Mouse (Mus musculus) stomach, embryonic 14.5 days (tissue): Measurements from ENCODE around the gene Bgn. TPM values are rescaled to one million over a fixed set of nuclear protein-coding genes. Genes with fewer than 3 reads are reported as not detected.
A peak's percentile ranks its signal among the peaks of the same experiment; 100 is the strongest.

Source experiments
- ATAC-seq: fragments of 200-750 bp; cut with Nextera tagmentation; 2 replicates; pipeline ENCODE4 v1.8.0; 2017; ENCODE audit warnings: low read depth, moderate TSS enrichment; ENCODE audit not compliant: insufficient number of reproducible peaks, insufficient read depth, low FRiP score
- H3K27ac ChIP-seq: fragments of 300-500 bp; sonication (generic); 2 replicates; pipeline ENCODE4 v1.5.1; 2014; ENCODE audit warnings: mild to moderate bottlenecking, low read length, moderate library complexity, mixed read lengths
- H3K27me3 ChIP-seq: fragments of 300-500 bp; sonication (generic); 2 replicates; pipeline ENCODE4 v1.6.1; 2014; ENCODE audit warnings: low read length, control low read depth, mixed read lengths; ENCODE audit not compliant: control insufficient read depth, insufficient read depth
- H3K36me3 ChIP-seq: fragments of 300-500 bp; sonication (generic); 2 replicates; pipeline ENCODE4 v1.6.1; 2014; ENCODE audit warnings: mild to moderate bottlenecking, control low read depth, low read length, moderate library complexity, mixed read lengths; ENCODE audit not compliant: control insufficient read depth, insufficient read depth
- H3K4me1 ChIP-seq: fragments of 300-500 bp; sonication (generic); 2 replicates; pipeline ENCODE4 v1.6.1; 2014; ENCODE audit warnings: low read length, control low read depth, mixed read lengths; ENCODE audit not compliant: control insufficient read depth, insufficient read depth
- H3K4me2 ChIP-seq: fragments of 300-500 bp; sonication (generic); replicated peaks from 2 replicates; pipeline ENCODE4 v1.6.1; 2014; ENCODE audit warnings: low read depth, low read length, control low read depth
- H3K4me3 ChIP-seq: fragments of 300-500 bp; sonication (generic); 2 replicates; pipeline ENCODE4 v1.5.1; 2014; ENCODE audit warnings: low read depth, low read length, control low read depth
- H3K9ac ChIP-seq: fragments of 300-500 bp; sonication (generic); replicated peaks from 2 replicates; pipeline ENCODE4 v1.6.1; 2014; ENCODE audit warnings: low read depth, mild to moderate bottlenecking, control low read depth, low read length, moderate library complexity, mixed read lengths
- H3K9me3 ChIP-seq: fragments of 300-500 bp; sonication (generic); 2 replicates; pipeline ENCODE4 v1.6.1; 2016; ENCODE audit warnings: low read depth, low read length, control low read depth; ENCODE audit not compliant: control insufficient read depth
- WGBS: fragments of 180-500 bp; shearing (Covaris S2); extraction: QIAGEN DNeasy Blood & Tissue Kit; methylation state at CpG from one replicate; pipeline ENCODE4 v1.1.7; 2014; 5-methylcytosine and 5-hydroxymethylcytosine counted together
- polyA plus RNA-seq: library from polyadenylated mRNA; unstranded; fragments of >200 nt; fragmentation: Nextera tagmentation; extraction: Ambion mirVana; gene quantifications from 2 replicates; pipeline ENCODE4 v1.2.1, GENCODE M21; 2014

Bgn gene
- polyA plus RNA-seq, 1 experiment from 2014 or later, result 95.7 TPM

DNA sequence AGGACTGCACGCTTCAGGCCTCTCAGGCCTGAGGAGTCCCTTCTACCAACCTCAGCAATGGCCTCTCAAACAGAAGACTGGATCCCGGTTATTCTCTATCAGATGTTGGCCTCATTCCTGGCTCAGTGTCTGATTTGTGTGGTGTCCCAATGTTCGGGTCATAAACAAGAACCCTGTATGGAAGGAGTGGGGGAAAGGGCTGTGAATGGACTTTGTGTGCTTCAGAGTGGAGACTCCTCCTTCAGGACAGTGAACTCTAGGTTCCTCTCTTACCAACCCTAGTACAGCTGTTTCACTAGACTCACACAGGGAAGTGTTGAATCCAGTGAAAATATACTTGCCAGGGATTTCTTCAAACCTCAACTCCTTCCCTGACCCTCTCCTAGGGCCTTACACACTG, 15.1 kb upstream of the Bgn start:
- H3K4me1 ChIP-seq, result no peaks in the 10 kb centered on the region
- WGBS, result 79% methylated on average over 3 of the region's 3 CpGs
- no peak for ATAC-seq

DNA sequence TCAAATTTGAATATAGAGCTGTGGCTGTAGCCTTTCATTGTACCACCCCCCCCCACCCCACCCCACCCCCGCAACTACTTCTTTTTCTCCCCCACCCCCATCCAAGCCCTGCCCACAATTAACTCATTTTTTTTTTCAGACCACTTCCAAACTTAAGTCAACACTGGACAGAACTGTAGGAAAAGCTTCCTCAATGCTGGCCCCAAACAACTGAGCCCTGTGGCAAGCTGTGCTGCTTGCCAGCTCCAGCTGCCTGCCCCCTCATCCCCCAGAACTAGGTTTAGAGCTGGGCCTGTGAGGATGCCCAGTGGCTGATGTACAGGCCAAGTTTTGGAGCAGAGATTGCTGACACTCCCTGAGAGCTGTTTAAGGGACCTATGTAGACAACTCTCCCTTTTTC, 14.7 kb upstream of the Bgn start:
- no peak overlapping the region for H3K4me3 ChIP-seq
- 45% methylated on average over 1 of the region's 1 CpGs for WGBS
- no peak for ATAC-seq
- H3K27me3 ChIP-seq, result no peaks in the 10 kb centered on the region
- no peak overlapping the region for H3K9ac ChIP-seq
- no peaks in the 10 kb centered on the region for H3K4me1 ChIP-seq
- no peak overlapping the region for H3K4me2 ChIP-seq
- H3K9me3 ChIP-seq, result no peaks in the 10 kb centered on the region
- H3K36me3 ChIP-seq, result no peaks in the 10 kb centered on the region
- H3K27ac ChIP-seq, result peak overlapping the region; percentile 71; the same call in 1 of the 2 replicates

More for the DNA sequence above, 15.1 kb upstream of the Bgn start:
- Histone ChIP-seq H3K9me3 (no peaks in the 10 kb centered on the region), H3K4me3 (no peak overlapping the region), H3K9ac (no peak overlapping the region), H3K27me3 (no peaks in the 10 kb centered on the region), H3K27ac (peak overlapping the region; percentile 71; the same call in 1 of the 2 replicates), H3K4me2 (no peak overlapping the region), H3K36me3 (no peaks in the 10 kb centered on the region)

DNA sequence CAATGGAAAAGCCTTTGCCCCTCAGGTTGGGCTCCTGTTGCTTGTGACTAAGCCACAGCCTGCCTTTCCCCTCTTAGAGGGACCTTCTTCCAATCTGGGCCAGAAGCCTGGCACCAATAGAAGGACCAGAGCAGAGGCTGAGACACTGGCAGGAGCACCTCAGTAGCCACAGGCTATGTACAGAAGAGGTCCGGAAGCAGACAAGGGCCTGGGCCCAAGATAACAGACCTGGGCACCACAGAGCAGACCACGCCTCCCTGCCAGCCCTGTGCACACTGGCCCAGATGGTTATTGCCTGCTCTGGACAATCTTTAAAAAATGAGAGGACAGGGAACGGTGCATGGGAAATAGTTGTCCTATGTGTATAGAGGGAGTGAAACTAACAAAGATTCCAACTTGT, 11.6 kb upstream of the Bgn start:
- no peaks in the 10 kb centered on the region for H3K36me3 ChIP-seq
- 80% methylated on average over 3 of the region's 3 CpGs for WGBS
- no peak for ATAC-seq
- no peak overlapping the region for H3K4me2 ChIP-seq
- H3K27me3 ChIP-seq, result no peaks in the 10 kb centered on the region
- no peak overlapping the region for H3K9ac ChIP-seq
- H3K4me3 ChIP-seq, result no peak overlapping the region
- H3K27ac ChIP-seq, result no peak overlapping the region
- no peaks in the 10 kb centered on the region for H3K4me1 ChIP-seq
- no peaks in the 10 kb centered on the region for H3K9me3 ChIP-seq

DNA sequence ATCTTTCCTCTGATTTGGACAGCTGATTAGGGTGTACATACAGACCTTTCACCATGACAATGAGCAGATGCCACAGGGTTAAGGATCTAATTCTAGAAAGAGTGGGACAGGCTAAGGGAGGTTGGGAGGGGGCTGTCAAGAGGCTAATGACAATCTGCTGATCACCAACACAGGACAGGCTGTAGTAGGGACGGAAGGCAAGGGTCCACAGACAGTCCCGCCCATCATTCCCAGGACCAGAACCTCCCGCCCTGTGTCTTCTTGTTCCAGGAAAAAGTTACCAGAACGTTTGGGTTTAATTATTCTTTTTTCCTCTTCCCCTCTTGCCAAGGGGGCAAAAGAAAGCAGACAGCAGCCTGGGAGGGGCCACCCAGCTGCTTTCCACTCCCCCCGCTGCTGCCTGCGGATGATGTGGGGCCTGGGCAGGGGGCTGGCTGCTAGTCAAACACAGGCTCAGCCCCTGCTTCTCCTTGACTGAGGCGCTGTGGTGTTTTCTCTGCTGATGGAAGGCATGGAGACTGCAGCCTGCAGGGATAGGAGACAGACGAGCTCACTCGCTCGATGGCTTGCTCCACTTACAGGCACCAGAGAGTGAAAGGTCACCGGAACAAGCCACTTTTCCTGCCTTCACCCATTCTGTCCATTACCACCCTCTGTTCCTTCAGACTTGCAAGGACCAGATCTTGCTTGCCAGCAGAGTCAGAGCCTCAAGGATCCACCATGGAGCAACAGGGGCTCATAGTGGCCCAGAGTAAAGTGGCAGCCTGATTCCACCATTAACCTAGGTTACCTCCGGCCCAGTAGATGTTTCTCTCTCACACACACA, 8.8 kb upstream of the Bgn start:
- 38% methylated on average over 12 of the region's 12 CpGs for WGBS
- peak; percentile 57; the same call in 1 of the 2 replicates for ATAC-seq

DNA sequence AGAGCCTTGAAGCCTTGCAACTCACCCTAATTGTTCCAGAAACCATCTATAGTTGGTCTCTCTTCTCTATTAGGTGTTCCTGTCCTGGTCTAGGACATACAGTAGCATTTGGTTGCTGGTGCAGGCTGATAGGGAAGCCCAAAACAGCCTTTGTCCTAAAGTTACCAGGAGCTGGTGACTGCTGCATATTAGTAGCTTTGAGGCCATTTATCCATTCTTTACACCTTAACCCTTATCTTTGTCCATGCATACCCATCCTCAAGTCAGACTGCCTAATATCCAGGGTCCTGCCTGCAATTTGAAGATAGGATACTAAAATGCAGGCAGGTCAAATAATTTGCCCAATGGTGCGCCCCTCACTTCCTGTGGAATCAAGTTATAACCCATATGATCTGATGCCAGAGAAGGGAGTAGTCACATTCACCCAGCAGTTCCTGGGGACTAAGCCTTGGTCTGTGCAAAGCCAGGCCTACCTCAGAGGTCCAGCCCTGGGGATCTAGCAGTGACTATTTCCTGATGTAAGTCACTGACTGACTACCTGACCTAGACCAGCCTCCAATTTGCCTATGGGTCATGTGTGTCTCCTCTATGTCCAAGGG, 7.6 kb upstream of the Bgn start:
- no peaks in the 10 kb centered on the region for H3K36me3 ChIP-seq
- no peak for ATAC-seq
- H3K27ac ChIP-seq, result peak overlapping the region; percentile 61; the same call in 1 of the 2 replicates
- H3K4me2 ChIP-seq, result no peak overlapping the region
- WGBS, result 91% methylated on average over 1 of the region's 1 CpGs
- 0 out of 2 replicates have a peak, but pooled peaks cover 3% of the 10 kb centered on the region for H3K4me1 ChIP-seq
- no peak overlapping the region for H3K4me3 ChIP-seq
- H3K27me3 ChIP-seq, result no peaks in the 10 kb centered on the region
- no peak overlapping the region for H3K9ac ChIP-seq
- H3K9me3 ChIP-seq, result no peaks in the 10 kb centered on the region

More for the DNA sequence above, 8.8 kb upstream of the Bgn start:
- peak overlapping the region; percentile 79 for H3K27ac ChIP-seq
- no peak overlapping the region for H3K4me2 ChIP-seq
- no peaks in the 10 kb centered on the region for H3K9me3 ChIP-seq
- no peaks in the 10 kb centered on the region for H3K27me3 ChIP-seq
- no peaks in the 10 kb centered on the region for H3K4me1 ChIP-seq
- H3K36me3 ChIP-seq, result no peaks in the 10 kb centered on the region
- no peak overlapping the region for H3K4me3 ChIP-seq
- no peak overlapping the region for H3K9ac ChIP-seq

DNA sequence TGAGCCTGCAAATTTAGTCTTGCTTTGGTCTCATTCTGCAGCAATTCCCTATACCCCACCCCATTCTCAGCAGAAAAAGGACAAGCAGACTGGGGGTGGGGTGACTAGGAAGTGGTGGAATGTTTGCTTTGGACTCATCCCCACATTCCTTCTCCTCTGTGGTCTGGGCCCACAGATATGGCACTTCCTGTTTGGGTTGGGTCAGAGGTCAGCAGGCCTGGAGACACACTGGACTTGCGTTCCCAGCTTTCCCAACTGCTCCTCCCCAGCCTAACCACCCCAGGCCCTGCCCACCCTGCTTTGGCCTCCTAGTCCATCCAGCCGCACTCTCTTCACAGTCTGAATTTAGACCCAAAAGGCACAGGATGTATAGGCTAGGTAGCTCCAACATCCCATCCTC, 6.8 kb upstream of the Bgn start:
- Histone ChIP-seq H3K9ac (no peak overlapping the region), H3K4me2 (no peak overlapping the region), H3K27me3 (no peaks in the 10 kb centered on the region), H3K36me3 (no peaks in the 10 kb centered on the region), H3K27ac (peak overlapping the region; percentile 61; the same call in 1 of the 2 replicates), H3K4me1 (0 out of 2 replicates have a peak, but pooled peaks cover 3% of the 10 kb centered on the region), H3K9me3 (no peaks in the 10 kb centered on the region), H3K4me3 (no peak overlapping the region)
- WGBS, result 50% methylated on average over 2 of the region's 2 CpGs
- peak; percentile 73 for ATAC-seq

DNA sequence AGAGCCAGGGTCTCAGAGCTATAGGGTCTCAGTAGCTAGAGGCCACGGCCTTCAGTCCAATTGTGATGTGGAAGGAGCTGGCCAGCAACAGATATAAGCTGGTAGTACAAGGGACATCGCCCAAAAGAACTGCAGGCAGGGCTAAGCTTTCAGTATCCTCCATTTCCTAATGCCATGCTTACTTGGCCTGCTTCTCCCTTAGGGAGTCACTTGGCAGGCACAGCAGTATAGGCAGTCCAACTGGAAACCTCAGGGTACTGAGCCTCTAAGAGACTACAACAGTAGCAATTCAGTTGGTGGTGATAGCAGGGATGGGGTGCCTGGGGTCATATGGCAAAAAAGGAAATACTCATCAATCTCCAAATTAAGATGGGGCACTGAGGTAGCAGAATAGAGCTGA, 5.9 kb upstream of the Bgn start:
- no peaks in the 10 kb centered on the region for H3K9me3 ChIP-seq
- ATAC-seq, result no peak
- 0 out of 2 replicates have a peak, but pooled peaks cover 3% of the 10 kb centered on the region for H3K4me1 ChIP-seq
- no peak overlapping the region for H3K27ac ChIP-seq
- WGBS, result 84% methylated on average over 2 of the region's 2 CpGs
- no peak overlapping the region for H3K4me3 ChIP-seq
- no peaks in the 10 kb centered on the region for H3K36me3 ChIP-seq
- no peak overlapping the region for H3K4me2 ChIP-seq
- H3K9ac ChIP-seq, result no peak overlapping the region
- no peaks in the 10 kb centered on the region for H3K27me3 ChIP-seq

DNA sequence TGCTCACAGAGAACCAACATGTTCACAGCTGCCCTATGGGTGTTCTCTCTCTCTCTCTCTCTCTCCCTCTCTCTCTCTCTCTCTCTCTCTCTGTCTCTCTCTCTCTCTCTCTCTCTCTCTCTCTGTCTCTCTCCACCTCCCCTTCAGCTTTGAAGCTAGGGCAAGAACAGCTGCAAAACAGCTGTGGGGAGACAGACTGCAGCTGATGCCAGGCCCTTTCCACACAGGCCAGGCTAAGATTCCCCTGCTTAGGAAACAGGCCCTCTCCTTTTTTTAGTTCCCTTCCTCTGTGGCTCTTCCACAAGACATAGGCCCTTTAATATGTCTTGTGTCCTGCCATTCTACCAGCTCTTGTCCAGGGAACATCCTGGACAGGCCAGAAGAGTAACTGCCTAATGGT, 3.7 kb upstream of the Bgn start:
- H3K36me3 ChIP-seq, result no peaks in the 10 kb centered on the region
- ATAC-seq, result no peak
- 0 out of 2 replicates have a peak, but pooled peaks cover 6% of the 10 kb centered on the region for H3K4me1 ChIP-seq
- H3K4me3 ChIP-seq, result no peak overlapping the region
- H3K9me3 ChIP-seq, result no peaks in the 10 kb centered on the region
- H3K27ac ChIP-seq, result peak overlapping the region; percentile 56; the same call in 1 of the 2 replicates
- no peak overlapping the region for H3K9ac ChIP-seq
- H3K4me2 ChIP-seq, result no peak overlapping the region
- H3K27me3 ChIP-seq, result no peaks in the 10 kb centered on the region
